Mouse (Mus musculus) stomach, adult 2 months (tissue): ENCODE results near the gene Gm13272. TPM values are rescaled to one million over a fixed set of nuclear protein-coding genes. Genes with fewer than 3 reads are reported as not detected.

ENCODE experiments used
- polyA plus RNA-seq: library from polyadenylated mRNA; depleted of rRNA; stranded (reverse); fragments of >200 nt; gene quantifications from 2 replicates; pipeline ENCODE4 v1.2.3, GENCODE M21; 2012; rRNA removed

Gene Gm13272
- not detected in 2 replicates for polyA plus RNA-seq

GRCm38 (mm10) chr4:88779550-88779949, at the start of gene Gm13272:
Gene Gm13272 (plus strand): TSS chr4:88779850.

GRCm38 (mm10) chr4:88754818-88755340, 24.8 kb upstream of the Gm13272 start, which contains the start of gene Gm13271:
Gene Gm13271 (plus strand): TSS chr4:88754868.

GRCm38 (mm10) chr4:88759610-88760268, 19.9 kb upstream of the Gm13272 start, which contains the start of gene Gm13283:
Gene Gm13283 (plus strand): TSS chr4:88760119.

GRCm38 (mm10) chr4:88773534-88773933, 6.1 kb upstream of the Gm13272 start, which contains the start of gene Gm13290:
Gene Gm13290 (plus strand): TSS chr4:88773834.

GRCm38 (mm10) chr4:88776622-88777021, 3.0 kb upstream of the Gm13272 start, which contains the start of gene Gm13289:
Gene Gm13289 (plus strand): TSS chr4:88776922.

GRCm38 (mm10) chr4:88781831-88782230, 2.2 kb downstream of the Gm13272 start, which contains the start of gene Ifnz:
Gene Ifnz (plus strand): TSS chr4:88782131.

GRCm38 (mm10) chr4:88785409-88785808, 5.8 kb downstream of the Gm13272 start, which contains the start of gene Gm13276:
Gene Gm13276 (plus strand): TSS chr4:88785709.

GRCm38 (mm10) chr4:88788402-88788801, 8.8 kb downstream of the Gm13272 start, which contains the start of gene Gm13277:
Gene Gm13277 (plus strand): TSS chr4:88788632.

GRCm38 (mm10) chr4:88791250-88791649, 11.6 kb downstream of the Gm13272 start, which contains the start of gene Gm13278:
Gene Gm13278 (plus strand): TSS chr4:88791550.

GRCm38 (mm10) chr4:88793936-88794675, 14.5 kb downstream of the Gm13272 start, which contains the start of gene Gm13275:
Gene Gm13275 (plus strand): TSS chr4:88794487.

GRCm38 (mm10) chr4:88797097-88797496, 17.4 kb downstream of the Gm13272 start, which contains the start of gene Gm13279:
Gene Gm13279 (plus strand): TSS chr4:88797397.

GRCm38 (mm10) chr4:88799365-88799764, 19.7 kb downstream of the Gm13272 start, which contains the start of gene Gm13285:
Gene Gm13285 (plus strand): TSS chr4:88799665.

GRCm38 (mm10) chr4:88802954-88803353, 23.3 kb downstream of the Gm13272 start, which contains the start of gene Gm13287:
Gene Gm13287 (plus strand): TSS chr4:88803254.

GRCm38 (mm10) chr4:88805231-88805630, 25.6 kb downstream of the Gm13272 start, which contains the start of gene Gm13288:
Gene Gm13288 (plus strand): TSS chr4:88805531.

GRCm38 (mm10) chr4:88815928-88816327, 36.3 kb downstream of the Gm13272 start, which contains the start of gene Ifna7:
Gene Ifna7 (plus strand): TSS chr4:88816228.

GRCm38 (mm10) chr4:88819659-88820058, 40.0 kb downstream of the Gm13272 start, which contains the start of gene Ifna11:
Gene Ifna11 (plus strand): TSS chr4:88819959.

GRCm38 (mm10) chr4:88827116-88827515, 47.5 kb downstream of the Gm13272 start, which contains the start of gene Ifna6:
Gene Ifna6 (plus strand): TSS chr4:88827416.

Other genes starting within 250 kb of the Gm13272 start
- not detected in 2 replicates for gene Ifna15, start 221.6 kb upstream of the Gm13272 start, polyA plus RNA-seq
- gene Ifna14, start 208.1 kb upstream of the Gm13272 start, polyA plus RNA-seq, result not detected in 2 replicates
- not detected in 2 replicates for gene Ifna9, start 187.5 kb upstream of the Gm13272 start, polyA plus RNA-seq
- gene Ifna12, start 176.5 kb upstream of the Gm13272 start, polyA plus RNA-seq, result not detected in 2 replicates
- gene C87499, start 145.4 kb upstream of the Gm13272 start, polyA plus RNA-seq, result not detected in 2 replicates
- gene Ifna13, start 135.4 kb upstream of the Gm13272 start, polyA plus RNA-seq, result not detected in 2 replicates
- not detected in 2 replicates for gene Ifna16, start 102.9 kb upstream of the Gm13272 start, polyA plus RNA-seq
- gene Ifna2, start 95.9 kb upstream of the Gm13272 start, polyA plus RNA-seq, result not detected in 2 replicates
- gene Ifnab, start 88.5 kb upstream of the Gm13272 start, polyA plus RNA-seq, result not detected in 2 replicates
- gene Gm26566, start 58.0 kb upstream of the Gm13272 start, polyA plus RNA-seq, result 0.30 TPM in 1 of 2 replicates, not detected in the other
- 3.6 and 6.2 TPM in 2 replicates for gene Klhl9, start 57.4 kb upstream of the Gm13272 start, polyA plus RNA-seq
- not detected in 2 replicates for gene Gm13271, start 25.0 kb upstream of the Gm13272 start, polyA plus RNA-seq
- not detected in 2 replicates for gene Gm13283, start 19.7 kb upstream of the Gm13272 start, polyA plus RNA-seq
- gene Gm13290, start 6.0 kb upstream of the Gm13272 start, polyA plus RNA-seq, result 0.08 TPM in 1 of 2 replicates, not detected in the other
- gene Gm13289, start 2.9 kb upstream of the Gm13272 start, polyA plus RNA-seq, result not detected in 2 replicates
- not detected in 2 replicates for gene Ifnz, start 2.3 kb downstream of the Gm13272 start, polyA plus RNA-seq
- not detected in 2 replicates for gene Gm13276, start 5.9 kb downstream of the Gm13272 start, polyA plus RNA-seq
- gene Gm13277, start 8.8 kb downstream of the Gm13272 start, polyA plus RNA-seq, result not detected in 2 replicates
- gene Gm13278, start 11.7 kb downstream of the Gm13272 start, polyA plus RNA-seq, result not detected in 2 replicates
- gene Gm13275, start 14.6 kb downstream of the Gm13272 start, polyA plus RNA-seq, result not detected in 2 replicates
- gene Gm13279, start 17.5 kb downstream of the Gm13272 start, polyA plus RNA-seq, result not detected in 2 replicates
- not detected in 2 replicates for gene Gm13285, start 19.8 kb downstream of the Gm13272 start, polyA plus RNA-seq
- gene Gm13287, start 23.4 kb downstream of the Gm13272 start, polyA plus RNA-seq, result not detected in 2 replicates
- not detected in 2 replicates for gene Gm13288, start 25.7 kb downstream of the Gm13272 start, polyA plus RNA-seq
- gene Ifna7, start 36.4 kb downstream of the Gm13272 start, polyA plus RNA-seq, result not detected in 2 replicates
- gene Ifna11, start 40.1 kb downstream of the Gm13272 start, polyA plus RNA-seq, result not detected in 2 replicates
- not detected in 2 replicates for gene Ifna6, start 47.6 kb downstream of the Gm13272 start, polyA plus RNA-seq
- gene Ifna5, start 55.7 kb downstream of the Gm13272 start, polyA plus RNA-seq, result not detected in 2 replicates
- not detected in 2 replicates for gene Ifna4, start 62.0 kb downstream of the Gm13272 start, polyA plus RNA-seq
- not detected in 2 replicates for gene Ifna1, start 70.2 kb downstream of the Gm13272 start, polyA plus RNA-seq
- 0.12 TPM in 1 of 2 replicates, not detected in the other for gene Ifne, start 100.4 kb downstream of the Gm13272 start, polyA plus RNA-seq